Mouse (Mus musculus): ENCODE results near the gene Brd3os.

- TF ChIP-seq EP300 (IDR thresholded peaks at IDR 0.05; ENCODE audit: low read depth) (no peak), CTCF (IDR thresholded peaks at IDR 0.05; ENCODE audit: low read depth) (no peak)
These were observed 18.5 kb downstream of the Brd3os start for GRCm38 (mm10) chr2:27460651-27461050.

All from liver, embryonic 14.5 days (tissue).